Mouse (Mus musculus) thymus, postnatal 10 days (tissue): Measurements from ENCODE around the gene Pkig.

Experiments used
- DNase-seq, 2 experiments: peaks; one replicate each; pipeline ENCODE4 v3.0.0; 2021; ENCODE audit warnings: low spot score in 2 of 2

The Pkig gene

DNA sequence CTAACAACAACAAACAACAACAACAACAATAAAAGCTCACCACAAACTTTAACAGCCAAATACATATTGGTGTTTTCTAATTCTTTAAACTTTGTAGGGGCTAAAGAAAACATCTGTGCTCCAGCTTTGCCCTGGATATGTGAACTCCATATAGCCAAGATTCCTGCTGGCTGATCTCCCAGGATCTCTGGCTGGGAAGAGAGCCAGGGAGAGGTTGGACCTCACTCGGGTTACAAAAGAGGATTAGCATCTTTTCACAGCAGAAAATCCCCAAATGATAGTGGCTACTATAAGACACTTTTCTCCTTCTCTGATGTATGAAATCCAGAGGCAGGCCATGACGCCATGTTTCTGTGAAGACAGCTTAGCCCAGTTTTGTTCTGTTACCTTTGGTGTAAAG lies 98.5 kb downstream of the Pkig start:
- no peak for DNase-seq

DNA sequence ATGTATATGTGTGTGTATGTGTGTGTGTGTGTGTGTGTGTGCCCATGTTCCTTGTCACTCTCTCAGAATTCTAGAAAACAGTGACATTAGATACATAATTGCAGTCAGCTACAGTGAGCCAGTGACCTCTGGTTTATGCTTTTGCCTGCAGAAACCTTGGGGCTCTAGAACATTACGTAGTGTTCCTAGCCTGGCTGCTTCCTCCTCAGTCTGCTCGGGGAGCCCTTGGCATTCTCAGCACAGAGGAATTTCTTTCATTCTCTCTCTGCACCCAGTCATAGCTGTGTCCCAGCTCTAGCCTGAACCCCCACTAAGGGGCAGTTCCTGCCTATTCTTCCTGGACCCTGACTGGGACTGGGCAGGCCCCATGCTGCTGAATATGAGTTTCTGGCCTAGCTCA lies 100.0 kb downstream of the Pkig start:
- DNase-seq = no peak

DNA sequence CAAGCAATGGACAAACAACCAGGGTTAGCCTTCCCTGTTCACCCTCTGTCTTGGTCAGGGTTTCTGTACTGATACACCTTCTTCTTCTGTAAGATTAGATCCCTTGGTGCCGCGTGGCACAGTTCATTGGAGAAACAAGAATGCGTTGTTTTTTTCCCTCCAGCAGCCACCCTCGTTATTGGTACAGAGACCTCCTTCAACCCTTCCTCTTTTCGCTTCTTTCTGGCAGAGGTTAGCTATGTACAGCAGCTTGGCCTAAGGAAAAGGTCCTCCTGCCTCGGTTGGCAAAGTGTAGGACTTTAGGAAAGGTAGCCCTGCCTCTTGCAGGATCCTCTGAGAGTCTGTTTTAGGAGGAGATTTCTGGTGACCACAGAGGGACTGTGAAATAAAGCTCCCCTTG lies 102.4 kb downstream of the Pkig start:
- no peak for DNase-seq

DNA sequence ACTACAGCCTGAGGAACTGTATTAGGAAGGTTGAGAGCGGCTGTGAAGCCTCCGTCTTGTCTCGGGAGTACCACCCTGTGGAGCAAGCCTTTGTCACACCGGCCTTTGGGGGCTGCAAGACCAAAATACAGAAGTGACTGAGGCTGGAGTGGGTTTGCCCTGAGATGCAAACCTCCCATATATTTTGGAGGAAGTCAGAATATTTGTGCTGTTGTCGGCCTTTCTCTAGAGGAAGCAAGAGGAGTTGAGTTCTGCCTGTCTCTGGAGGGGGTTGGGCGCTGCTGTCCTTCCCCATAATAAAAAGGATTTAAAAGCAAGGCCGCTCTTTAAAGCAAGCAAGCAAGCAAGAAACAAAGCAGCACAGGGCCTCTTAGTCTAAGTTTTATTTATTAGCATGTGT lies 103.2 kb downstream of the Pkig start:
- no peak for DNase-seq

DNA sequence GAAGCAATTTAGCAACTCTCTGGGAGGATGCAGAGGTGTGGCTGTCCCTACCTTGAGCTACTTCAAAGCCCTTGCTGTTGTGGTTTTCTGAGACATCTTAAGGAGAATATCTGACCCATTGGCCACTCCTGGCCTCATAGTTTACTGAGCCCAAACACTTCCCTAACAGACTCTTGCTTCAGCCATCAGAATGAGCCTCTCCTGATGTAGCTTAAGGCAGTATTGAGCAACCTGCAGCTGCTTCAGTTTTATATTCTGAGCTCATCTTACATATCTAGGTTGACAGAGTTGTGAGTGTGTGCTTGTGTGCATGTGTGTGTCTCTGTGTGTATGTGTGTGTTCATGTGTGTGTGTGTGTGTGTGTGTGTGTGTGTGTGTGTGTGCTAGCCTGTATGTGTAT lies 108.1 kb downstream of the Pkig start:
- DNase-seq = no peak

DNA sequence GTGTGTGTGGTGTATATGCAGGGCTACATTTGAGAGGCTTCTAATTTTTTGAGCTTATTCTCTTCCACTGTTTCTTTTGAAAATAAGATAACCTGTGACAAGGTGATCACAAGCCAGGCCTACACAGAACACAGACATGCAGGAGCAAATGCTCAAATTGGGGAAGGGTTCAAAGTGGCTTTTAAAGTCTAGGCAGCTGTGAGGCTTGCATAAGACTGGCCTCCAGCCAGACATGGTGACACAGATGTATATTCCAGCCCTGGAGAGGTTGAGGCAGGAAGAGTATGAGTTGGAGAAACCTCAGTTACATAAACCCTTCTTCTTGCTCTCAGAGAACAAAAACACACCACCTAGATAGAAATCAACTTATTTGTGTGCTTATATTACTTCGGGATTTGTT lies 108.7 kb downstream of the Pkig start:
- DNase-seq = no peak

DNA sequence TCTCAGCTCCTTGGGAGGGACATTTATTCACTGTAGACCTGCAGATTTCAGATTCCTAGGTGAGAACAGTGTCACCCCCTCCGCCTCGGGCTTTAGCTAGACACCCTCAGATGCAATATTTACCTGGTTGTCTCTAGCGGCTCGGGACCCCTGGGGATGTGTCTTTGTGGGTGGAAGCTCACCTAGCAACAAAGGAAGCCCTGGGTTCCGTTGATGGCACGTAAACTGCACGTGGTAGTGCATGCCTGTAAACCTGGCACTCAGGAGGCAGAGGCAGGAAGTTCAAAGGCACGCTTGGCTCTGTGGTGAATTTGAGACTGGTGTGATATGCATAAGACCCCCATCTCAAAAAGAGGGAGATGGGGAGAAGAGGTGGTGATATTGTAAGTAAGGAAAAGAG lies 112.5 kb downstream of the Pkig start:
- no peak for DNase-seq
